19 mouse cellular contexts compared by ENCODE assay signal in the genomic region with DNA sequence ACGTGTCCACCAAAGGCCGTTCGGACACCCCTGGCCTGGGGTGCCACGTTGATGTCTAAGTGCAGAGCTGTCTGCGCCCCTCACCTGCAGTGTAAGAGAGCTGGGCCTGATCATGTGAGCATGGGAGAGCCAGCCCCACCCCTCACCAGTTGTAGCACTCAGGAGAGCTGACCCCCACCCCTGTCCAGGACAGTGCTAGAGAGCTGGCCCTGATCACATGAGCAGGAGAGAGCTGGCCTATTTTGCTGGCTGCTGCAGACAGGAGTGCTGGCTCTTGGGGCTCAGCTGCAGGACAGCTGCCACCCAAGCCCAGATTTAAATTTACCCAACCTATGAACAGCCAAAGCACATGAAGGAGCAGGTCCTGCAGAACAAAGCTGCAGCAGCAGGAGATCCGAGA. TPM values are rescaled to one million over a fixed set of nuclear protein-coding genes. Genes with fewer than 3 reads are reported as not detected.
A peak's percentile ranks its signal among the peaks of the same experiment; 100 is the strongest.
DNase-seq lines count a peak whose midpoint lies in the region; ATAC-seq lines count a peak whose summit lies in the region.
"Had no signal": no experiment of that assay in that cellular context is flagged by ENCODE, and none has a peak within 500 bp of the region (broad histone marks: within the 10 kb centered on the region; RNA-seq: fewer than 3 reads in every experiment).

No protein-coding gene starts in this region.

- no peaks in the 10 kb centered on the region for H3K27me3 ChIP-seq in forebrain, embryonic 15.5 days
- H3K27me3 ChIP-seq in forebrain, embryonic 12.5 days = no peaks in the 10 kb centered on the region
- H3K27me3 ChIP-seq in midbrain, embryonic 12.5 days = no peaks in the 10 kb centered on the region
- H3K27me3 ChIP-seq: CH12.LX; embryonic facial prominence, embryonic 13.5 days; intestine, embryonic 15.5 days had no signal

- WGBS in forebrain, embryonic 15.5 days = 84% methylated on average over 6 of the region's 6 CpGs
- 89% methylated on average over 6 of the region's 6 CpGs for WGBS in forebrain, embryonic 12.5 days
- 84% methylated on average over 6 of the region's 6 CpGs for WGBS in midbrain, embryonic 12.5 days

- no peak overlapping the region for H3K4me2 ChIP-seq in forebrain, embryonic 15.5 days (replicated peaks)
- no peak overlapping the region for H3K4me2 ChIP-seq in forebrain, embryonic 12.5 days
- H3K4me2 ChIP-seq in midbrain, embryonic 12.5 days (replicated peaks) = no peak overlapping the region
- H3K4me2 ChIP-seq: embryonic facial prominence, embryonic 13.5 days; intestine, embryonic 15.5 days; liver, embryonic 11.5 days had no signal

- no peaks in the 10 kb centered on the region; the same call in none of the 2 replicates for H3K36me3 ChIP-seq in forebrain, embryonic 15.5 days
- no peaks in the 10 kb centered on the region for H3K36me3 ChIP-seq in forebrain, embryonic 12.5 days (replicated peaks)
- no peaks in the 10 kb centered on the region for H3K36me3 ChIP-seq in midbrain, embryonic 12.5 days
- H3K36me3 ChIP-seq: embryonic facial prominence, embryonic 13.5 days; forebrain, embryonic 10.5 days; intestine, embryonic 15.5 days had no signal

- DNase-seq in retina, adult 2 months (ENCODE audit: low read depth, low spot score) = peak; percentile 8
- DNase-seq in retina, postnatal 1 day = no peak
- DNase-seq in kidney, postnatal 36 days = no peak
- DNase-seq in spleen, adult 12 weeks (ENCODE audit: low spot score) = no peak
- DNase-seq in T-cell, adult 2 months (ENCODE audit: low spot score) = no peak
- DNase-seq: adrenal gland, postnatal 36 days; cerebellum, postnatal 25 days; thymus, postnatal 25 days had no signal

- H3K4me1 ChIP-seq in forebrain, embryonic 15.5 days = no peaks in the 10 kb centered on the region
- H3K4me1 ChIP-seq in forebrain, embryonic 12.5 days = peaks cover 5% of the 10 kb centered on the region
- H3K4me1 ChIP-seq in midbrain, embryonic 12.5 days = peaks cover 6% of the 10 kb centered on the region
- H3K4me1 ChIP-seq: intestine, embryonic 15.5 days had no signal

- H3K4me3 ChIP-seq in forebrain, embryonic 15.5 days = no peak overlapping the region
- H3K4me3 ChIP-seq in forebrain, embryonic 12.5 days (replicated peaks) = no peak overlapping the region
- no peak overlapping the region for H3K4me3 ChIP-seq in midbrain, embryonic 12.5 days
- H3K4me3 ChIP-seq: embryonic facial prominence, embryonic 13.5 days; forebrain, embryonic 10.5 days; intestine, embryonic 15.5 days had no signal

- no peak overlapping the region for H3K9ac ChIP-seq in forebrain, embryonic 15.5 days (replicated peaks)
- no peak overlapping the region for H3K9ac ChIP-seq in forebrain, embryonic 12.5 days
- no peak overlapping the region; the same call in 1 of the 2 replicates for H3K9ac ChIP-seq in midbrain, embryonic 12.5 days (replicated peaks)
- H3K9ac ChIP-seq: embryonic facial prominence, embryonic 13.5 days; intestine, embryonic 15.5 days had no signal

- 0 out of 2 replicates have a peak, but pooled peaks have one; percentile 23 for ATAC-seq in forebrain, embryonic 15.5 days (replicated peaks)
- ATAC-seq in forebrain, embryonic 12.5 days (ENCODE audit: low FRiP score) = no peak
- peak; percentile 74 for ATAC-seq in midbrain, embryonic 12.5 days (ENCODE audit: low FRiP score, low read depth)
- ATAC-seq: activated CD4-positive, CD25-positive, alpha-beta regulatory T cell, adult 4 months; intestine, embryonic 15.5 days had no signal

- H3K9me3 ChIP-seq in forebrain, embryonic 15.5 days = no peaks in the 10 kb centered on the region
- no peaks in the 10 kb centered on the region for H3K9me3 ChIP-seq in forebrain, embryonic 12.5 days
- H3K9me3 ChIP-seq in midbrain, embryonic 12.5 days = no peaks in the 10 kb centered on the region
- H3K9me3 ChIP-seq: embryonic facial prominence, embryonic 13.5 days; forebrain, embryonic 10.5 days; intestine, embryonic 15.5 days had no signal

- no peak overlapping the region for H3K27ac ChIP-seq in forebrain, embryonic 15.5 days (replicated peaks)
- H3K27ac ChIP-seq in forebrain, embryonic 12.5 days = no peak overlapping the region
- H3K27ac ChIP-seq in midbrain, embryonic 12.5 days (replicated peaks) = no peak overlapping the region
- H3K27ac ChIP-seq: embryonic facial prominence, embryonic 13.5 days; forebrain, embryonic 10.5 days; intestine, embryonic 15.5 days; kidney, postnatal 0 days had no signal

RNA-seq across cellular contexts. Expression of gene Fig4, which starts 57.6 kb away (rescaled TPM):
- 31.1 and 33.5 TPM in 2 replicates for polyA plus RNA-seq in forebrain, embryonic 15.5 days (2015; fragmentation: Nextera tagmentation; extraction: Ambion mirVana)
- polyA plus RNA-seq in forebrain, embryonic 12.5 days (2016; fragmentation: Nextera tagmentation; extraction: Ambion mirVana) = 20.9 and 21.2 TPM in 2 replicates
- polyA plus RNA-seq in midbrain, embryonic 12.5 days (2016; fragmentation: Nextera tagmentation; extraction: Ambion mirVana) = 22.3 and 23.5 TPM in 2 replicates

RNA-seq across cellular contexts. Expression of gene Ak9, which starts 58.3 kb away (rescaled TPM):
- 0.14 and 0.20 TPM in 2 replicates for polyA plus RNA-seq in forebrain, embryonic 15.5 days (2015; fragmentation: Nextera tagmentation; extraction: Ambion mirVana)
- polyA plus RNA-seq in forebrain, embryonic 12.5 days (2016; fragmentation: Nextera tagmentation; extraction: Ambion mirVana) = 0.06 and 0.11 TPM in 2 replicates
- polyA plus RNA-seq in midbrain, embryonic 12.5 days (2016; fragmentation: Nextera tagmentation; extraction: Ambion mirVana) = 0.08 TPM in 1 of 2 replicates, not detected in the other
- polyA plus RNA-seq: intestine, embryonic 15.5 days; liver, embryonic 11.5 days; spleen, adult 2 months had no signal
